Mouse (Mus musculus) E14TG2a.4 (cell line): ENCODE measurements around the gene Mob3a.

Experiments used
- CTCF ChIP-seq: conservative IDR thresholded peaks from 2 replicates; pipeline ENCODE4 v1.5.1; 2014; ENCODE audit warnings: low read length
- NANOG ChIP-seq: IDR thresholded peaks from 2 replicates; pipeline ENCODE4 v1.6.1; 2014; ENCODE audit warnings: borderline replicate concordance, low read length, mixed read lengths

DNA sequence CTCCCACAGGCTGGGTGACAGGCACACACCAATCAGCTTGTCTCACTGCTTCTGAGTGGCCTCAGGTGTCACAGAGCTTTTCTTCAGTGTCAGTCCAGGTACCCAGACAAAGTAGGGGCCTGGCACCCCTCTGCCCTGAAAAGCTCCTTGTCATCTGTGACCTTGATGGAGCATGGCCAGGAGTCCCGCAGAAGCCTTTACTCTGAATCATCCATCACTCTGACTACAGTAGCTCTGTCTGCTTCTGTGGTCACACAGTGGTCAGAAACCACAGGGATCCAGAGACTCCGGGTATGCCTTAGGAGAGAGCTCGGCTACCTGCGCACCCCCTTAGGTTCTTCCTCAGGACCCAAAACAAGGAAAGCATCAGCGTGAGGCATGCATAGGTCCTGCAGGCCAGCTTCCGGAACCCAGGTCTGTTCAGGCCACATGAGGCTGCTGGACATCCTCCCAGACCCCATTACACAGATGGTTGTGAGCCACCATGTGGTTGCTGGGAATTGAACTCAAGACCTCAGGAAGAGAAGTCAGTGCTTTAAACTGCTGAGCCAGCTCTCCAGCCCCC lies 48.5 kb downstream of the Mob3a start:
- no peak for TF ChIP-seq NANOG
- no peak for TF ChIP-seq CTCF
